Mouse (Mus musculus): ENCODE measurements at regions not wholly inside any gene's neighbourhood (a gene's known extent, or its start where the extent isn't known, plus 50 kb on each side); places are given as distances from the start of the nearest gene placed in this dataset.
A peak's percentile ranks its signal among the peaks of the same experiment; 100 is the strongest.

GRCm38 (mm10) chr6:73401059-73401458, 68.4 kb downstream of the 4931417E11Rik start:
- 79% methylated on average over 2 of the region's 2 CpGs for WGBS
- H3K27me3 ChIP-seq, result no peaks in the 10 kb centered on the region
- no peak overlapping the region for H3K4me2 ChIP-seq
- no peak for ATAC-seq (replicated peaks; ENCODE audit: insufficient number of reproducible peaks, insufficient read depth, low FRiP score, low read depth)
- no peaks in the 10 kb centered on the region for H3K36me3 ChIP-seq
- H3K9me3 ChIP-seq (replicated peaks), result no peaks in the 10 kb centered on the region
- H3K4me1 ChIP-seq (replicated peaks), result no peaks in the 10 kb centered on the region
- no peak overlapping the region for H3K27ac ChIP-seq
- no peak overlapping the region for H3K4me3 ChIP-seq
- no peak overlapping the region for H3K9ac ChIP-seq

GRCm38 (mm10) chr6:73389301-73389700, 80.2 kb downstream of the 4931417E11Rik start:
- no peak overlapping the region for H3K27ac ChIP-seq
- no peak overlapping the region for H3K4me2 ChIP-seq
- no peak overlapping the region for H3K9ac ChIP-seq
- H3K9me3 ChIP-seq (replicated peaks), result no peaks in the 10 kb centered on the region
- ATAC-seq (replicated peaks; ENCODE audit: insufficient number of reproducible peaks, insufficient read depth, low FRiP score, low read depth), result no peak
- H3K36me3 ChIP-seq, result no peaks in the 10 kb centered on the region
- 50% methylated on average over 6 of the region's 6 CpGs for WGBS
- H3K27me3 ChIP-seq, result no peaks in the 10 kb centered on the region
- H3K4me3 ChIP-seq, result no peak overlapping the region
- H3K4me1 ChIP-seq (replicated peaks), result no peaks in the 10 kb centered on the region

- Histone ChIP-seq H3K36me3 (no peaks in the 10 kb centered on the region), H3K9me3 (replicated peaks) (no peaks in the 10 kb centered on the region), H3K27me3 (no peaks in the 10 kb centered on the region), H3K4me2 (no peak overlapping the region), H3K9ac (no peak overlapping the region), H3K4me3 (no peak overlapping the region), H3K27ac (no peak overlapping the region), H3K4me1 (replicated peaks) (no peaks in the 10 kb centered on the region)
- ATAC-seq (replicated peaks; ENCODE audit: insufficient number of reproducible peaks, insufficient read depth, low FRiP score, low read depth), result no peak
- 77% methylated on average over 3 of the region's 3 CpGs for WGBS
Observed at GRCm38 (mm10) chr6:73386261-73386660, 83.2 kb downstream of the 4931417E11Rik start.

GRCm38 (mm10) chr6:73379825-73380224, 89.6 kb downstream of the 4931417E11Rik start:
- Histone ChIP-seq H3K27ac (no peak overlapping the region), H3K4me1 (replicated peaks) (no peaks in the 10 kb centered on the region), H3K27me3 (no peaks in the 10 kb centered on the region), H3K9me3 (replicated peaks) (no peaks in the 10 kb centered on the region), H3K9ac (no peak overlapping the region), H3K36me3 (no peaks in the 10 kb centered on the region), H3K4me2 (no peak overlapping the region), H3K4me3 (no peak overlapping the region)
- 71% methylated on average over 5 of the region's 5 CpGs for WGBS
- no peak for ATAC-seq (replicated peaks; ENCODE audit: insufficient number of reproducible peaks, insufficient read depth, low FRiP score, low read depth)

GRCm38 (mm10) chr6:73377884-73378283, 91.6 kb downstream of the 4931417E11Rik start:
- 88% methylated on average over 8 of the region's 8 CpGs for WGBS
- no peak overlapping the region for H3K27ac ChIP-seq
- no peaks in the 10 kb centered on the region for H3K9me3 ChIP-seq (replicated peaks)
- ATAC-seq (replicated peaks; ENCODE audit: insufficient number of reproducible peaks, insufficient read depth, low FRiP score, low read depth), result no peak
- H3K4me2 ChIP-seq, result no peak overlapping the region
- H3K4me1 ChIP-seq (replicated peaks), result no peaks in the 10 kb centered on the region
- H3K27me3 ChIP-seq, result no peaks in the 10 kb centered on the region
- H3K36me3 ChIP-seq, result no peaks in the 10 kb centered on the region
- no peak overlapping the region for H3K4me3 ChIP-seq
- H3K9ac ChIP-seq, result no peak overlapping the region

GRCm38 (mm10) chr6:73376291-73376690, 93.2 kb downstream of the 4931417E11Rik start:
- no peaks in the 10 kb centered on the region for H3K36me3 ChIP-seq

GRCm38 (mm10) chr6:73372901-73373300, 96.6 kb downstream of the 4931417E11Rik start:
- H3K36me3 ChIP-seq, result no peaks in the 10 kb centered on the region
- ATAC-seq (replicated peaks; ENCODE audit: insufficient number of reproducible peaks, insufficient read depth, low FRiP score, low read depth), result no peak
- H3K27ac ChIP-seq, result no peak overlapping the region
- H3K4me2 ChIP-seq, result no peak overlapping the region
- no peaks in the 10 kb centered on the region for H3K9me3 ChIP-seq (replicated peaks)
- no peak overlapping the region for H3K9ac ChIP-seq
- H3K4me1 ChIP-seq (replicated peaks), result no peaks in the 10 kb centered on the region
- 75% methylated on average over 5 of the region's 5 CpGs for WGBS
- H3K27me3 ChIP-seq, result 0 out of 2 replicates have a peak, but pooled peaks cover 7% of the 10 kb centered on the region
- H3K4me3 ChIP-seq, result no peak overlapping the region

More at GRCm38 (mm10) chr6:73376291-73376690, 93.2 kb downstream of the 4931417E11Rik start:
- no peaks in the 10 kb centered on the region for H3K4me1 ChIP-seq (replicated peaks)
- H3K4me2 ChIP-seq, result no peak overlapping the region
- H3K27ac ChIP-seq, result no peak overlapping the region
- no peaks in the 10 kb centered on the region for H3K27me3 ChIP-seq
- no peak overlapping the region for H3K4me3 ChIP-seq
- 93% methylated on average over 11 of the region's 11 CpGs for WGBS
- no peak overlapping the region for H3K9ac ChIP-seq
- H3K9me3 ChIP-seq (replicated peaks), result no peaks in the 10 kb centered on the region
- ATAC-seq (replicated peaks; ENCODE audit: insufficient number of reproducible peaks, insufficient read depth, low FRiP score, low read depth), result no peak

- 85% methylated on average over 5 of the region's 5 CpGs for WGBS
- Histone ChIP-seq H3K4me2 (no peak overlapping the region), H3K9ac (no peak overlapping the region), H3K9me3 (replicated peaks) (no peaks in the 10 kb centered on the region), H3K36me3 (no peaks in the 10 kb centered on the region), H3K4me3 (no peak overlapping the region), H3K4me1 (replicated peaks) (no peaks in the 10 kb centered on the region), H3K27ac (no peak overlapping the region), H3K27me3 (peaks cover 10% of the 10 kb centered on the region; the same call in 1 of the 2 replicates)
- ATAC-seq (replicated peaks; ENCODE audit: insufficient number of reproducible peaks, insufficient read depth, low FRiP score, low read depth), result no peak
Observed at GRCm38 (mm10) chr6:73371866-73372265, 97.6 kb downstream of the 4931417E11Rik start.

- Histone ChIP-seq H3K9me3 (replicated peaks) (no peaks in the 10 kb centered on the region), H3K4me2 (no peak overlapping the region), H3K9ac (no peak overlapping the region), H3K4me1 (replicated peaks) (no peaks in the 10 kb centered on the region), H3K27me3 (peaks cover 12% of the 10 kb centered on the region; the same call in 1 of the 2 replicates), H3K36me3 (no peaks in the 10 kb centered on the region), H3K27ac (no peak overlapping the region), H3K4me3 (no peak overlapping the region)
- 78% methylated on average over 4 of the region's 4 CpGs for WGBS
- ATAC-seq (replicated peaks; ENCODE audit: insufficient number of reproducible peaks, insufficient read depth, low FRiP score, low read depth), result no peak
Observed at GRCm38 (mm10) chr6:73370901-73371300, 98.6 kb downstream of the 4931417E11Rik start.

- WGBS, result 20% methylated on average over 6 of the region's 6 CpGs
- peak overlapping the region; percentile 44; the same call in 1 of the 2 replicates for H3K4me2 ChIP-seq
- no peak overlapping the region for H3K9ac ChIP-seq
- H3K36me3 ChIP-seq, result no peaks in the 10 kb centered on the region
- H3K27me3 ChIP-seq, result peaks cover 12% of the 10 kb centered on the region; the same call in 1 of the 2 replicates
- H3K9me3 ChIP-seq (replicated peaks), result no peaks in the 10 kb centered on the region
- 0 out of 2 replicates have a peak overlapping the region, but pooled peaks have one; percentile 27 for H3K4me3 ChIP-seq
- H3K27ac ChIP-seq, result no peak overlapping the region
- no peak for ATAC-seq (replicated peaks; ENCODE audit: insufficient number of reproducible peaks, insufficient read depth, low FRiP score, low read depth)
- H3K4me1 ChIP-seq (replicated peaks), result no peaks in the 10 kb centered on the region
Observed at GRCm38 (mm10) chr6:73368836-73369141, 100.7 kb downstream of the 4931417E11Rik start.

- WGBS, result 5% methylated on average over 21 of the region's 21 CpGs
- no peaks in the 10 kb centered on the region for H3K36me3 ChIP-seq
- H3K27me3 ChIP-seq, result peaks cover 12% of the 10 kb centered on the region; the same call in 1 of the 2 replicates
- peak overlapping the region; percentile 27 for H3K4me3 ChIP-seq
- H3K9me3 ChIP-seq (replicated peaks), result no peaks in the 10 kb centered on the region
- no peak overlapping the region for H3K27ac ChIP-seq
- H3K4me2 ChIP-seq, result peak overlapping the region; percentile 44
- no peak overlapping the region for H3K9ac ChIP-seq
- ATAC-seq (replicated peaks; ENCODE audit: insufficient number of reproducible peaks, insufficient read depth, low FRiP score, low read depth), result 0 out of 2 replicates have a peak, but pooled peaks have one; percentile 51
- no peaks in the 10 kb centered on the region for H3K4me1 ChIP-seq (replicated peaks)
Observed at GRCm38 (mm10) chr6:73368047-73368835, 101.2 kb downstream of the 4931417E11Rik start.

- no peaks in the 10 kb centered on the region for H3K4me1 ChIP-seq (replicated peaks)
- no peak overlapping the region for H3K27ac ChIP-seq
- H3K36me3 ChIP-seq, result no peaks in the 10 kb centered on the region
- ATAC-seq (replicated peaks; ENCODE audit: insufficient number of reproducible peaks, insufficient read depth, low FRiP score, low read depth), result no peak
- H3K9ac ChIP-seq, result no peak overlapping the region
- H3K4me3 ChIP-seq, result peak overlapping the region; percentile 27
- WGBS, result 4% methylated on average over 5 of the region's 5 CpGs
- peaks cover 12% of the 10 kb centered on the region; the same call in 1 of the 2 replicates for H3K27me3 ChIP-seq
- no peaks in the 10 kb centered on the region for H3K9me3 ChIP-seq (replicated peaks)
- H3K4me2 ChIP-seq, result peak overlapping the region; percentile 44
Observed at GRCm38 (mm10) chr6:73367616-73368015, 101.9 kb downstream of the 4931417E11Rik start.
